Mouse (Mus musculus): ENCODE measurements at regions not wholly inside any gene's neighbourhood (a gene's known extent, or its start where the extent isn't known, plus 50 kb on each side); places are given as distances from the start of the nearest gene placed in this dataset.

- no peaks in the 10 kb centered on the region for H3K27me3 ChIP-seq (ENCODE audit: control insufficient read depth, insufficient read depth, low read length)
- no peak overlapping the region for H3K4me3 ChIP-seq (ENCODE audit: insufficient read depth, low read depth, low read length)
- no peak overlapping the region for H3K9ac ChIP-seq (ENCODE audit: low read depth, low read length)
- TF ChIP-seq CTCF (IDR thresholded peaks at IDR 0.05; ENCODE audit: low read depth, low read length) (no peak), POLR2A (IDR thresholded peaks at IDR 0.05; ENCODE audit: extremely low read depth, insufficient read depth, low read length) (no peak)
- no peak overlapping the region for H3K27ac ChIP-seq (replicated peaks; ENCODE audit: insufficient read depth, low read depth, low read length)
- H3K4me1 ChIP-seq (ENCODE audit: control insufficient read depth, insufficient read depth, low read length), result no peaks in the 10 kb centered on the region
- DNase-seq (ENCODE audit: extremely low read depth, low read depth, low spot score), result no peak
- H3K36me3 ChIP-seq (ENCODE audit: control insufficient read depth, insufficient read depth, low read length), result no peaks in the 10 kb centered on the region
- H3K79me2 ChIP-seq (ENCODE audit: control insufficient read depth, insufficient read depth, low read length), result no peaks in the 10 kb centered on the region
- WGBS, result 70% methylated on average over 2 of the region's 2 CpGs
Observed at GRCm38 (mm10) chr2:11387623-11388022, 166.3 kb downstream of the Pfkfb3 start.

- TF ChIP-seq CTCF (IDR thresholded peaks at IDR 0.05; ENCODE audit: low read depth, low read length) (no peak), POLR2A (IDR thresholded peaks at IDR 0.05; ENCODE audit: extremely low read depth, insufficient read depth, low read length) (no peak)
- no peaks in the 10 kb centered on the region for H3K4me1 ChIP-seq (ENCODE audit: control insufficient read depth, insufficient read depth, low read length)
- WGBS, result 55% methylated on average over 2 of the region's 2 CpGs
Observed at GRCm38 (mm10) chr2:11383815-11384214, 170.1 kb downstream of the Pfkfb3 start.

GRCm38 (mm10) chr2:11377213-11377612, 176.7 kb downstream of the Pfkfb3 start:
- H3K27ac ChIP-seq (replicated peaks; ENCODE audit: insufficient read depth, low read depth, low read length), result peak overlapping the region; percentile 24
- peak; percentile 55 for DNase-seq (ENCODE audit: extremely low read depth, low read depth, low spot score)
- WGBS, result 62% methylated on average over 2 of the region's 2 CpGs

More at GRCm38 (mm10) chr2:11383815-11384214, 170.1 kb downstream of the Pfkfb3 start:
- Histone ChIP-seq H3K27me3 (ENCODE audit: control insufficient read depth, insufficient read depth, low read length) (no peaks in the 10 kb centered on the region), H3K27ac (replicated peaks; ENCODE audit: insufficient read depth, low read depth, low read length) (no peak overlapping the region), H3K36me3 (ENCODE audit: control insufficient read depth, insufficient read depth, low read length) (no peaks in the 10 kb centered on the region), H3K79me2 (ENCODE audit: control insufficient read depth, insufficient read depth, low read length) (no peaks in the 10 kb centered on the region), H3K4me3 (ENCODE audit: insufficient read depth, low read depth, low read length) (no peak overlapping the region), H3K9ac (ENCODE audit: low read depth, low read length) (no peak overlapping the region)
- DNase-seq (ENCODE audit: extremely low read depth, low read depth, low spot score), result no peak

GRCm38 (mm10) chr2:11375726-11376454, 178.0 kb downstream of the Pfkfb3 start:
- H3K27me3 ChIP-seq (ENCODE audit: control insufficient read depth, insufficient read depth, low read length), result no peaks in the 10 kb centered on the region
- WGBS, result 84% methylated on average over 10 of the region's 10 CpGs
- 0 out of 2 replicates have a peak overlapping the region, but pooled peaks have one; percentile 27 for H3K27ac ChIP-seq (replicated peaks; ENCODE audit: insufficient read depth, low read depth, low read length)
- H3K36me3 ChIP-seq (ENCODE audit: control insufficient read depth, insufficient read depth, low read length), result no peaks in the 10 kb centered on the region
- TF ChIP-seq CTCF (IDR thresholded peaks at IDR 0.05; ENCODE audit: low read depth, low read length) (no peak), POLR2A (IDR thresholded peaks at IDR 0.05; ENCODE audit: extremely low read depth, insufficient read depth, low read length) (no peak)
- no peaks in the 10 kb centered on the region for H3K79me2 ChIP-seq (ENCODE audit: control insufficient read depth, insufficient read depth, low read length)
- DNase-seq (ENCODE audit: extremely low read depth, low read depth, low spot score), result no peak
- peaks cover 11% of the 10 kb centered on the region for H3K4me1 ChIP-seq (ENCODE audit: control insufficient read depth, insufficient read depth, low read length)
- no peak overlapping the region for H3K4me3 ChIP-seq (ENCODE audit: insufficient read depth, low read depth, low read length)
- no peak overlapping the region for H3K9ac ChIP-seq (ENCODE audit: low read depth, low read length)

More at GRCm38 (mm10) chr2:11377213-11377612, 176.7 kb downstream of the Pfkfb3 start:
- Histone ChIP-seq H3K4me3 (ENCODE audit: insufficient read depth, low read depth, low read length) (no peak overlapping the region), H3K27me3 (ENCODE audit: control insufficient read depth, insufficient read depth, low read length) (no peaks in the 10 kb centered on the region), H3K79me2 (ENCODE audit: control insufficient read depth, insufficient read depth, low read length) (no peaks in the 10 kb centered on the region), H3K36me3 (ENCODE audit: control insufficient read depth, insufficient read depth, low read length) (no peaks in the 10 kb centered on the region), H3K4me1 (ENCODE audit: control insufficient read depth, insufficient read depth, low read length) (peaks cover 11% of the 10 kb centered on the region), H3K9ac (ENCODE audit: low read depth, low read length) (no peak overlapping the region)
- TF ChIP-seq POLR2A (IDR thresholded peaks at IDR 0.05; ENCODE audit: extremely low read depth, insufficient read depth, low read length) (no peak), CTCF (IDR thresholded peaks at IDR 0.05; ENCODE audit: low read depth, low read length) (no peak)

DNA sequence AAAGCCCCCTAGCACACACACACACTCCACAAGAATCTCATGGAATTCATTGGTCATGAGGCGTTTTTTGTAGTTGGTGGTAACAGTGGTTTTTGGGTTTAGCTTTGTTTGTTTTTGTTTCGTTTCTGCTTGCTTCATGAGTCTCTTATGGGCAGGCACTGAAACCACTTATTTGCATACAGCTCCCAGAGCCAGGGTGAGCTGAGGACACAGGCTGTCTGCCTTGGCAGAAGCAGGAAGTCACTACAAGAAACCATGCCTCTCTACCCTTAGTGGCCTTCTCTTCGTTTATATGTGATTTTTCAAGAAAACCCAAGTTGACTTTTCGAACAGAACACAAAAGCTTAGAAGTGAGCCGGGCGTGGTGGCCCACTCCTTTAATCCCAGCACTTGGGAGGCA, 178.8 kb downstream of the Pfkfb3 start:
- peaks cover 11% of the 10 kb centered on the region for H3K4me1 ChIP-seq (ENCODE audit: control insufficient read depth, insufficient read depth, low read length)
- H3K36me3 ChIP-seq (ENCODE audit: control insufficient read depth, insufficient read depth, low read length), result no peaks in the 10 kb centered on the region
- DNase-seq (ENCODE audit: extremely low read depth, low read depth, low spot score), result peak; percentile 79
- TF ChIP-seq POLR2A (IDR thresholded peaks at IDR 0.05; ENCODE audit: extremely low read depth, insufficient read depth, low read length) (no peak), CTCF (IDR thresholded peaks at IDR 0.05; ENCODE audit: low read depth, low read length) (no peak)
- no peaks in the 10 kb centered on the region for H3K79me2 ChIP-seq (ENCODE audit: control insufficient read depth, insufficient read depth, low read length)
- no peak overlapping the region for H3K9ac ChIP-seq (ENCODE audit: low read depth, low read length)
- WGBS, result 39% methylated on average over 6 of the region's 6 CpGs
- H3K4me3 ChIP-seq (ENCODE audit: insufficient read depth, low read depth, low read length), result no peak overlapping the region
- H3K27me3 ChIP-seq (ENCODE audit: control insufficient read depth, insufficient read depth, low read length), result no peaks in the 10 kb centered on the region
- 0 out of 2 replicates have a peak overlapping the region, but pooled peaks have one; percentile 42 for H3K27ac ChIP-seq (replicated peaks; ENCODE audit: insufficient read depth, low read depth, low read length)

- H3K27ac ChIP-seq (replicated peaks; ENCODE audit: insufficient read depth, low read depth, low read length), result no peak overlapping the region
- TF ChIP-seq CTCF (IDR thresholded peaks at IDR 0.05; ENCODE audit: low read depth, low read length) (no peak), POLR2A (IDR thresholded peaks at IDR 0.05; ENCODE audit: extremely low read depth, insufficient read depth, low read length) (no peak)
- H3K4me1 ChIP-seq (ENCODE audit: control insufficient read depth, insufficient read depth, low read length), result peaks cover 6% of the 10 kb centered on the region
- H3K79me2 ChIP-seq (ENCODE audit: control insufficient read depth, insufficient read depth, low read length), result no peaks in the 10 kb centered on the region
- H3K27me3 ChIP-seq (ENCODE audit: control insufficient read depth, insufficient read depth, low read length), result no peaks in the 10 kb centered on the region
- DNase-seq (ENCODE audit: extremely low read depth, low read depth, low spot score), result no peak
- no peak overlapping the region for H3K9ac ChIP-seq (ENCODE audit: low read depth, low read length)
- no peak overlapping the region for H3K4me3 ChIP-seq (ENCODE audit: insufficient read depth, low read depth, low read length)
- H3K36me3 ChIP-seq (ENCODE audit: control insufficient read depth, insufficient read depth, low read length), result no peaks in the 10 kb centered on the region
Observed at GRCm38 (mm10) chr2:11370273-11370672, 183.6 kb downstream of the Pfkfb3 start.
